Mouse (Mus musculus) mesoderm, embryonic 11.5 days (tissue): ENCODE measurements around the gene Fth1.
"Not testable (repeated sequence)": the region's sequence is repeated elsewhere in the genome, so short reads cannot be mapped to it uniquely, and the experiment has no call there.

ENCODE experiments used
- DNase-seq: peaks from one replicate; pipeline ENCODE4 v3.0.0-alpha.2; 2012; ENCODE audit warnings: low read depth, low spot score

The Fth1 gene

GRCm38 (mm10) chr19:9960769-9961168, 19.6 kb upstream of the Fth1 start:
- no peak for DNase-seq

DNA sequence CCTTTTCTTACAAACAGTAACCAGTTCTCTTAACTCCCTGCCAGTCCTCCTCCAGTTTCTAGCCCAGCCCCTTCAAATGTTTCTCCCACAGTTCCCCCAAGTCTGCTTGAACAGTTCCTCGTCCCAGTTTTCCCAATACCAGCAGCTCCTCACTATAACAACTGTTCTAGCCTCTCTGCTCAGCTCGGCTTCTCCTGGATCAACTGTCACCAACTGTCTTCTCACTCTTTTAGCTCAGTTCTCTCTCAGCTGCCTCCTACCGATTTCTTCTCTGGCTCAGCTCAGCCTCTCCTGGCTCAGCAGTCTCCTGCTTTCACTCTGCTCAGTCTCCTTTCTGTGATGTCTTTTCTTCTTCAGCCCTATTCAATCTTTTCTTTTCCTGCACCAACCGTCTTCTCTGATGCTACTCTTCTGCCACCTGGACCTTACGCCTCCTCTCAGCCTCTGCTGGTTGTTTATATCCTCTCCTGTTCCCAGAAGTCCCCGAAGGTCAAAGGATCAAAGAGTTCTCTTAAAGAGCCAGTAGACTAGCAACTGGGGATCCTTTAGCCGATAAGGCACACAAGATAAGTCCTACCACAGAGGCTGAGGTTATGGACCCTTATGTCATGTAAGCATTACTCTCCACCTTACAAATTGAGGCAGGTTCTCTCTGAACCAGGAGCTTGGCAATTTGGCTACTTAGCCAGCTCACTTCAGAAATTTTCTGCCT, 16.0 kb upstream of the Fth1 start:
- DNase-seq, result no peak

DNA sequence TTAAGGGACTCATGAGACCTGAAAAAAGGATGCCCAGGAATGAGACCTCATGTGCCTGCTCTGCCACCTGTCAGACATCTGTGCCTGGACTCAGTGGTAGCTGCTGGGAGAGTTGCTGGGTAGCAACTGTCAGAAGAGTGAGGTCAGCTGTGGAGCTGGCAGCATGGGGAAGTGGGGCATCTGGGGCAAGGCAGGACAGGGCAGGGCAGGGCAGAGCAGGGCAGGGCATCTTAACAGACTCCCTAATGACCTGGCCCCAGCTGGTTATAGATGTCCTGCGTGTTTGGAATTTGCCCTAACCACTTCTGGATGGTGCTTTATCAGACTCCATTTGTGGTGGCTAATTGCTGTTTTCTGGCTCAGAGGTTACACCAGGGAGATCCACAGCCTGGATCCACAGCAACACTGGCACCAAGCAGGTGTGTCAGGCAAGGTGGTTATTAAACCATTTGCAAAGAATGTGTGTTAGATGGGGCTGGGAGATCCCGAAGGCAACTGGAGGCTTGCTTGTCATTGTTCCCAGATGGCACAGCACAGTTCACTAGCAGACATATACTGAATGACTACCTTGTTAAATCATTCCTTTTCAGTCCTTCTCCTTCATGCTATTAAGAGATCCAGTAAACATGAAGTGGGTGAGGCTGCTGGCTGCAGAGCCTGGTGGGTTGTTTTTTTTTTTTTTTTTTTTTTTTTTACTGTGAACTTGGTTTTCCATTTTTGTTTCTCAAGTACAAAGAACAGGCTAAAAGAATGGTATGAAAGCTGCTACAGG, 14.1 kb upstream of the Fth1 start:
- no peak for DNase-seq

- DNase-seq, result no peak
Measured at GRCm38 (mm10) chr19:9968081-9968787, 12.2 kb upstream of the Fth1 start.

GRCm38 (mm10) chr19:9974853-9975252, 5.5 kb upstream of the Fth1 start:
- DNase-seq, result not testable (repeated sequence)

GRCm38 (mm10) chr19:9977085-9977484, 3.3 kb upstream of the Fth1 start:
- DNase-seq, result no peak

DNA sequence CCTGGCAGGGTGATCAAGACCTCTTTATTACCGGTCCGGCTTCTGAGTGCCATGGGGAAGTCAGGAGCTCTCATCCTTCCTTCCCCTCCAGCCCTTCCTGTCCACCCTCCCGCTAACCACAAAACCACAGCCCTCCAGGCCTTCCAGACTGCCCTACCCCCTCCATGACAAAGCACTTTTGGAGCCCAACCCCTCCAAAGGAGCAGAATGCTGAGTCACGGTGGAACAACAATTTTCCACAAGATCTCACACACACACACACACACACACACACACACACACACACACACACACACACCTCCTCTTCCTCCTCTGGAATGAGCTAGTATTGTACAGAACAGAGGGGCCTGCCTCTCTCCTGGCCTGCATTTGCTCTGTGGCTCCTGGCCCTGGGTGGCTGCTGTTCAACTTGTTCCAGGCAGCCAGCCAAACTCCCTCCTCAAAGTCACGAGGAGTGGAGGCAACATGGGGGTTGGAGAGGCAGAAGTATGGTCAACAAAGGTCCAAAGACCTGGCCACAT, 1.9 kb upstream of the Fth1 start:
- DNase-seq, result no peak

DNA sequence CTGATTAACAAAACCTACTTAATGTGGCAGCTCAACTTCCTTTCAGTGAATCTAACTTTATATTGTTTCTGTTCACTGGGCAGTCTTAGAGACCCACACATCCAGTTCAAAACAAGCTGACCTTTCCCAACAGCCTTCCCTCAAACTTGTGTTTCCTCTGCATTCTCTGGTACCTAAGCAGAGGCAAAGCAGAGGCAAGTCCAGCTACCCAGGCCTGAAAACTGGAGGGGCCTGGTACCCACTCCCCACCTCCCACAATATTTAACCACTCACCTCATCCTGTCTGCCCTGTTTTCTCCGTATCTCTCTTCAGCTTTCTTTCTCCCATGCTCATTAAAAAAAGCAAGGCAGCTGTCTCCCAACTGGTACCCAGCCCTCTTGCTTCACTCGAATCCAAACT, 1.2 kb upstream of the Fth1 start:
- no peak for DNase-seq

DNA sequence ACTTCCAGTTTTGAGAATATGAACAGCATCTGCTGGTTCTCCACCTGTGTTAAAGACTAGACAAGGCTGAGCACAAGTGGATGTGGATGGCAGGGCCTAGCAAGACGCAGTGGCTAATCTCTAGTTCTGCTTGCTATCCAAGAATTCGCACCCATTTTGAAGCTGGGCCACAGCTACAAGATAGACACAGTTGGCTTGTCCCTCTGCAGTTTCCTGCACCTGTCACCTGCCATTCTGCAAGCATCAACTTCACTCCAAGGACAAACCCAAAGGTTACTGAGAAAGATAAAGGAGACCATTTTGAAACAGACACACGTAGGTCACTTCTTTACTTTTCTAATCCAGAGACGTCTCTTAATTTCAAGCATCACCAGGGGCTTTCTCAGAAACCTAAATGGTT, 1.2 kb downstream of the Fth1 start:
- no peak for DNase-seq

GRCm38 (mm10) chr19:9982151-9982851, 1.9 kb downstream of the Fth1 start:
- DNase-seq, result peak; percentile 97

GRCm38 (mm10) chr19:9982852-9983542, 2.6 kb downstream of the Fth1 start:
- peak; percentile 61 for DNase-seq

- DNase-seq, result no peak
Measured at GRCm38 (mm10) chr19:9984111-9985055, 4.0 kb downstream of the Fth1 start.

DNA sequence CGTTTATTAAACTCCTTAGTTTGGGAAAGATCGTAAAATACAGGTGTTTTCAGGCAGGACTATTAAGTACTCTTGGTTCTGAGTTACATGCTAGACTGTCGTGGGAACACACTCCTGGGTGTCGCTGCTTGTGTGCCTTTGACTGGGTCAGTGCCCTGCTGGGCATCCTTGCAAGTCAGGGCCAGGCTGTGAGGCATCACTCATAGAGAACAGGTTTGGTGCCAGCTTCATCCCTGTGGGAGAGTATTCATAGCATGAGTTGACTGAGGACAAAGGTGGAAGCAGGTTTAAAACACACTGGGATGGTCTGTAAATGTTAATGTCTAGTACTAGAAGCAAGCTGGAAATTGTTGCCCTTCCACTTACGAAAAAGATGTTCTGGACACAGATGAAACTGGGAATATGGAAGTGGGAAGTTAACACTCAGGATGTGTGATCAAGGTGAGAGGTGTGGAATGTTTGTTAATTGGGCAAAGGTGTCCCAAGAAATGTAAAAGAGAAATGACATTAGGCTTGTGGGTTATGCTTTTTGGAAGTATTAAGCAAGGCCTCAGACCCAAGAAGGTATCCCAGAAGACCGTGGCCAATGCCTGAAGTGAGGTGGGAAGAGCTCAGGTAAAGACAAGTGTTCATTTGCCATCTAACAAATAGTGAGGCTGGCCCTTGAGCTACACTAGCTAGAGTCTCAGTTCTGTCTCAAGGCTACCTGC, 4.9 kb downstream of the Fth1 start:
- no peak for DNase-seq

DNA sequence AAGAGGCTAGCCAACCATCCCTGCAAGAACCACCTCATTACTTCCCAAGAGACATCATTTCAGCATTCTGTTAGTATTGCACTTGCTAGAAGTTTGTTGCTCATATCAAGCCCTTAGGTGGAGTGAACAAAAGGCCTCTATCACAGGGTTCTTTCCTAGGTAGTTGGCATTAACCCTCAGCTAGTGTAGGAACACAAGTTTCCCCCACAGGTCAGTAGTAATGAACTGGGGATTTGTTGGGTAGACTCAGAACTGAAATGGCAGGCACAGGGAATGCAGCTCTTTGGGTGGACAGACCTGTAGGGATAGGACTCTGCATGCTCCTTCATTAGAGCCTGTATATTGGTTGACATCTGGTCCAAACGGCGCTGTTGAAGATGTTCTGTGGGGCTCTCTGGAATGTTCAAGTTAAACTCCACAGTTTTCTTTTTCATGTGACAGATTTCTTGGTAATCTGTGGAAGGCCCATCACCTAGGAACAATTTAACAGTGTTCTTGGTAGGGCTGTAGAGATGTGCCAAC, 5.6 kb downstream of the Fth1 start:
- DNase-seq, result no peak

DNA sequence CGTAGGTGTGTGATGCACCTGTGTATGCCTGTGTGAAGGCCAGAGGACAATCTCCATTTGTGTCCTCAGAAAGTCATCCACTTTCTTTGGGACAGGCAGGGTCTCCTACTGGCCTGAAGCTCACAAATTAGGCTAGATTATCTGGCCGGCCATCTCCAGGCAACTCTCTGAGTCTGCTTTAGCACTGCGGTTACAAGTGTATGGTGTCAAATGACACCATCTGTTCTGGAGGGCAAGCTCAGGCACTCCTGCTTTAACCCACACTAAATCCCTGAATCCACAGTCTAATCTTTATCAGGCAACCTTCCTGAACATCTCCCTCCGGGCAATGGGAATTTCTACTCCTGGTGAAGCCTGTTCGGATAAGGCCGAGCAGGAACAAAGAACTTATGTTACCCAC, 6.8 kb downstream of the Fth1 start:
- no peak for DNase-seq

DNA sequence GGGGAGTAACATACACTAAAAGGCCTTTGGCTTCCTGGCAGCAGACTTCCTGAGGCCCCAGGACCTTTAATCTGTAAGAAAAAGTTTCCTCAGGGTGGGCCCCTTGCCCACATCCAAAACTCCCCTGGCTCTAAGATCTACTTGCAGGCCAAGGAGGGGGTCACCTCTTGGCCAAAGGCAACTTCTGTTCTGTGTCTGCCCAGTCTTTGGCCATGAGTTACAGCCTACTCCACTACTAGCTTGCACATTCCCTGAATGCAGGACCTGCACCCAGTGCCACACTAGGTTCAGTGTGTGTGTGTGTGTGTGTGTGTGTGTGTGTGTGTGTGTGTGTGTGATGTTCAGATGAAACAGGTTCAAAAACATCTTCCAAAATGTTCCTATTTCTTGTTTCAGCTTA, 7.2 kb downstream of the Fth1 start:
- DNase-seq, result no peak

GRCm38 (mm10) chr19:9989171-9989883, 8.9 kb downstream of the Fth1 start:
- DNase-seq, result no peak

- DNase-seq, result no peak
Measured at GRCm38 (mm10) chr19:9989884-9990256, 9.5 kb downstream of the Fth1 start.

- DNase-seq, result peak; percentile 82
Measured at GRCm38 (mm10) chr19:9991304-9991703, 10.9 kb downstream of the Fth1 start.
